Mouse (Mus musculus) mesoderm, embryonic 11.5 days (tissue): Measurements from ENCODE around the gene Sumf1.

ENCODE experiments used
- DNase-seq: peaks from one replicate; pipeline ENCODE4 v3.0.0-alpha.2; 2012; ENCODE audit warnings: low read depth, low spot score

Sumf1 gene

GRCm38 (mm10) chr6:108148435-108148834, 36.9 kb downstream of the Sumf1 start:
- DNase-seq, result no peak

DNA sequence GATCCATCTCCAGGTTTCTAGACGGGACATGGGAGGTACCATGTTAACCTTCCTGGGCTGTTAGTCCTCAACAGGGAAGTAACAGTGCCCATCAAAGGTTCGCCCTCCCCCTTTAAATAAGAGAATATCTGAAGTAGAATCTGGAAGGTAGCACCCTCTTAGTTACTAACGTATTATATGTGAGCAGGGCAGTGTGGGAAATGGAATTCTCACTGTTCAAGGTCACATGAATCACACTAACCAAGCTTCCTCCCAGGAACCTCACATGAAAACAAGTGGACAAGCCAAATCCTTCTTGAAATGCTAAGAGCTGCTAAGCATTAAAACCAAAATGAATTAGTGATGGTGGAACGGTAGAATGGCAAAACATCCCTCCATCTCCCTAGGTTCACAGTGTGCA, 38.7 kb downstream of the Sumf1 start:
- DNase-seq, result no peak

- peak; percentile 77 for DNase-seq
These were observed 39.3 kb downstream of the Sumf1 start for GRCm38 (mm10) chr6:108145941-108146588.

DNA sequence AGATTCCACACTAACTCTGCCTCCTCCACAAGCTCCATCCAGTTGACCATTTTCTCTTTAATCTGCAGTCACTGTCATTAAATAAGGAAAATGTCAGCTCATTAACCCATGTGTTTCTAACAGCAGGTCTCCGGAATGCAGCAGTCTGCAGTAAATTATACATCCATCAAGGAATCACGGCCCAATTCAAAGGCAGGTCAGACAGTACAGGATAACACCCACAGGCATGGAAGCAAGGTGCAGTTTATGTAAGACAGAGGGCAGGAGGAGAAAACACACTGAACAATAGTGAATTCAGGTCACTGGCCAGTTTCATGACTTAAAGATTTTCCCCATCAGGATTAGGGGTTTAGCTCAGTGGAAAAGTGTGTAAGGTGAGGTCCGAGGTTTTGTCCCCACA, 40.1 kb downstream of the Sumf1 start:
- DNase-seq, result peak; percentile 23

- no peak for DNase-seq
These were observed 42.6 kb downstream of the Sumf1 start for GRCm38 (mm10) chr6:108142796-108143195.

GRCm38 (mm10) chr6:108140722-108141490, 44.5 kb downstream of the Sumf1 start:
- DNase-seq, result no peak

- DNase-seq, result no peak
These were observed 48.4 kb downstream of the Sumf1 start for GRCm38 (mm10) chr6:108137031-108137430.

DNA sequence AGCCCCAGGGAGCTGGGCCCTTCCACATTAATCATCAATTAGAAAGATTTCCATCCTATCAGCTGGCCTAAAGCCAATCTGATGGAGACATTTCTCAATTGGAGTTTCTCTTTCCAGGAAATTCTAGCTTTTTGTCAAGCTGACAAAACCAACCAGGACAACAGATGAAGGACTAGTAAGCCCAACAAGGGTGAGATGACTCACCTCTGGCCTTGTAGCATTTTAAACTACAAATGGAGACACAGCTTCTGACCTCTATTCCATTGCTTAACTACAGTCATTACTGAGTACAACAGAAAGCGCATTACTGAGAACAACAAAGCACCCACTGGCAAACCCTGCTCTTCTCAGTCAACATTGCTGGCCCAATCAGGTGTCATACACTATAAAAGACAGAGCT, 49.1 kb downstream of the Sumf1 start:
- DNase-seq, result no peak

DNA sequence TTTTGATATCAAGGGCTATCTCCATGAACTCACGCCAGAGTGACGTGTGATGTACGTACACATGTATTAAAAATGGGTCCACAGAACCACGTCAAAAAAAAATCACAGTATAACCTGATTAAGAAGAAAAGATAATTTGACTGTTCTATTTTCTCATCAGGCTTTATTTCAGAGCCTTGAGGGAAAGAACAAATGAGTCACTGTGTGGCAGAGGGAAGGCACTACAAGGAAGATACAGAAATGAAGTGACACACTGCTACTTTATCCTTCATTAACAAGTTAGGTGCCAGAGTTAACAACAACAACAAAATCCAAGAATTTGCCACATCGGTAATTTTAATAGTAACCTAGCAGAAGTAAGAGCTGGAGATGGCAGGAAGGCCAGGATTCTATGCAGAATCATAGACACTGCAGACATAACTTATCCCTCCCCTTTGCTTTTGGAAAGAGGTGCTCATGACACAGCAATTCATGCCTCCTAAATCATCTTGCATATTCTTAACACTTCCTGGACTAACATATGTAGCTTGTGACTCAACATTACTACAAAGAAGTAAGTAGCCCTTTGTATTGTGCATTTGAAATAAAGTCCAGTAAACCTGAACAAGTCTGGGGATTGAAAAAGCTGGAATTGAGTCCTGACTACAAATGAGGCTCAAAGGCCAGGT, 53.0 kb downstream of the Sumf1 start:
- no peak for DNase-seq

- no peak for DNase-seq
These were observed 54.7 kb downstream of the Sumf1 start for GRCm38 (mm10) chr6:108130718-108131117.

DNA sequence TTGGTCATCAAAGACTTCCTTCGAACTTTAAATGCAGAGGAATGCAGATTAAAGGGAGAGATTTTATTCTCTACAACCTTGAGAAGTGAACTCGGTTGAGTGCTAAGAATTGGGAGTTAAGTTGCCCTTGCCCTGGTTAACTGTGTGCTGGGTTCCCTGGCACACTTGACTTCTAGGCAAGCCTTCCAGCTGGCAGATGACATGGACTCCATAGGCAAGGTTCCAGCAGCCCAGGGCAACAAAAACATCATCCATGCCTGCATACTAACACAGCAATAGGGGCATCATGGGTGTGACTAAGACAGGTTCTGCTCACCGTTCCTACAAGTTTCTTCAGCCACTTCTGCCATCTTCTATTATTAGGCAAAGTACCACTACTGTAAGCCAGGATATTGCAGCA, 58.8 kb downstream of the Sumf1 start:
- no peak for DNase-seq

DNA sequence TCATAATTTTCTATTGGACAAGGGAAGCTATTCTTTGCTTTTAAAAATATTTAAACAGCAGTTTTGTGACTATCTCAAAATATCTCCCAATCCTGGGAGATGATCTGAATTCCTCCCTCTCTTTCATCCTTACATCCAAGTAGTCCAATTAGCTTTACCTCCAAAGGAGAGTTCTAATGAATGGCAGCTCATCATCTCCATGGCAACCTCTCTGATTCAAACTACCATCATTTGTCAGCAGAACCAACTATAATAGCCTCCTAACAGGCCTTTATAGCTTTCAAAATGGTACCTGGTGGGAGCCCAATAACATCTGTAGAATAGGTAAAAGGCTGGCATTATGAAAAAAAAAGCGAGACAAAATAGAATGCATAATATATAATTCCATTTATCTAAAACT, 59.9 kb downstream of the Sumf1 start:
- no peak for DNase-seq

DNA sequence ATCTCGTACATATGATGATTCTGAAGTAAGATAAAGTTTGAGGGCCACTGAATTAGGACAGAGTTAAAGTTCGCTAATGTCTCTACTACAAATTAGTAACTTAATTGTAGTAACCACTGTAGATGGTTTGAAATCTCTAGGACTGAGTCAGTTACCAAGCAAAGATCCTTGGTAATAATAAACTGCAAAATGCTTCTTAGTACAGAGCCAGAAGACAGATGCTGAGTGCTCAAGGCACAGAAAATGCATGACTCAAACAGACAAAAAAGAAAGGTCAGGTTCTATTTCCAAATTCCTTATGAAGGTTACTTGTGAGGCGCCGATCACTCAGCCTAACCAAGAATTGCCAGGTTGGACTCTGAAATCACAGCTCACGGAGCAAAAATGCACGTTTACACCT, 67.5 kb downstream of the Sumf1 start:
- DNase-seq, result no peak

DNA sequence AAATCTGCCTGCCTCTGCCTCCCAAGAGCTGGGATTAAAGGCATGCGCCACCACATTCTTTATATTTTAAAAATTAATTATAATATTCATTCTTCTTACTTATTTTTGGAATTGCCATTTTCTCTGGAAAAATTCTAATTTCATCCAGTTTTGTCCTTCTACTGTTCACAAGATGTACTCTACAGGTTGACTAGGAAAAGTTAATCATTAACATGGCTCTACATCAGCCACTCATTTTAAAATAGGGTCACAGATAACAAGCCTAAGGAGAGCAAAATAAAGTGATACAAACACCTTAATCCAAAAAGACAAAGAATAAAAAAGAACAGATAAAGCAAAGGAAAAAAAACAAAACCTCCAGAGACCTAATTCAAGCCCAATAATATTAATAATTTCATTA, 70.4 kb downstream of the Sumf1 start:
- no peak for DNase-seq

GRCm38 (mm10) chr6:108111693-108112092, 73.7 kb downstream of the Sumf1 start:
- no peak for DNase-seq

DNA sequence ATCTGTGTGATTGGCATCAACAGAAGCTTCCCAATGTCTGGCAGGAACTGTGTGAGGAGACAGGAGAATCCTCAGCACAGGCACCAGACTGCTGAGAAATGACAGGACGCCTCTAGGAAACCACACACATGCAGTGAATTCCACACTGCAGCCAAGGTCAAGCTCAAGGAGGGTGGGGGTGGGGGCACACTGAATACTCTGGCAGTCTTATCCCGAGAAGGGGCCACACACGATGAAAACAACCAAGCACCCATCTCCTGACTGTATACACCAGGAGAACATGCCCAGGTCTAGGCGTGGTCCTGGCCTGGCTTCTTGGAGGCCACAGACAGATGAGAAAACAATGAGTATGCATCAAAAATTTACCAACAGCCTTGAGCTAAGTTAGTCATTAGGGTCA, 75.0 kb downstream of the Sumf1 start:
- DNase-seq, result no peak

- DNase-seq, result no peak
These were observed 78.0 kb downstream of the Sumf1 start for GRCm38 (mm10) chr6:108107376-108107775.

DNA sequence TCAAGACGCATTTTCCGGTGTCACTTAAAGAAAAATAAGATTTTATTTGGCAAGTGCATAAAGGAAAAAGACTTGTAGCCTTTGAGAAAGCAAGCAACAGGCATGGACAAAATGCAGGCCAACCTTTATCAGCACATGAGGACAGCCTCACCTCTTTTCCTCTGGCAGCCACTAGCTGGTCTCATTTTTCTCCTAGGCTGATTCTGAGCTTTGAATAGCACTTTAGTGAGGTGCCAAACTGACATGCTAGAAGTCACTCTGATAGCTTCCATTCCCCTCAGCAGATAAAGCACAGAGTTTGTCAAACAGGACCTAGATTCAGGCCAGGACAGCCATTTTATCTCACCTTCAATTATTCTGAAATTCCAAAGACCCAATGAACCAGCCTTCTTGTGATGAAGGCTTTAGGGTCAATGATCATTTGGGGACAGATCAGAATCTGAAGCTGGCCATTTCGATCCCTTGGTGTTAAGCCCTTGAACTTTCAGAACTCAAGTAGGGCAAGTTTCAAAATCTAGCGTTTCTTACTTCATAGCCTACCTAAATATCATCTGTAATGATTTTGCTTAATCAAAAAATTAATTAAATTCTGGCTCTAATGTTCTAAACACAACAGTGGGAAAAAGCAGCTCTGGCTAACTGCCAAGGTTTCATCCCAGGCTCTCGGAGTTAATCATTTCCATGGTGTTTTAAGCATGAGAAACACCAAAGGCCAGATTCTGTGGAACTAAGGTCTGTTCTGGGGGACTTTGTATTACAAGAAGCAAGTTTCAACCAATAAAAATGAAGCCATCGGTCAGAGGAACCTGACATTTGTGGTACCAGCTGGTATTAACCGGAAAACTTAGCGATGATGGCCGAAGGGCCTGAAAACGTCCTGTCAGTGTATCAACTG, 83.2 kb downstream of the Sumf1 start:
- DNase-seq, result no peak

- DNase-seq, result no peak
These were observed 86.5 kb downstream of the Sumf1 start for GRCm38 (mm10) chr6:108098846-108099217.

DNA sequence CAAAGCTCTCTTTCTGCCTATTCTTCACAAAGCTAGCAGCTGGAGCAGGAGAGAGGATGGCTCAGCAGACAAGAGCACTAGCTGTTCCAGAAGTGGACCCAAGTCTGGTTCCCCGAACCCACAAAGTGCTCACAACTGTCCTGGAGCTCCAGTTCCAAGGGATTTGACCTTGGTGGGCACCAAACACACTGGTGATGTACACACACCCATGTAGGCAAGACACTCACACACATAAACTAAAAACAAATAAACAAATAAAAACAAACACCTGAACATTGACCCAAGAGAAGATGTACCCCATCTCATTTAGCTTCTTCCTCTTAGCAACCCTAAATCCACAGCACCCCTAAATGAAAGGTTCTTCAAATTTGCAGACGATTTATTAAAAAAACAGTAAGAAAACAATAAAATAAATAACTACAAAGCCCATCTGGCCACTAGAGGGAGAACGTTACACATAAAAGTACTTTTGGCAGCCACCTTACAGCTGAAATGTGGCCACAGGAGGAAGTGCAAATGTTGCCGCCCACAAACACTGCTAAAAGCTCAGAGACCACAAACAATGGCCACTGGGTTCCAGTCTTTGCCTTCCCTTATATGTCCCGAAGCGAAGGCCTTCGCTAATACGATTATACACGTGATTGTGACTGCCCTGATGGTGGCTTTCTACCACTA, 87.1 kb downstream of the Sumf1 start:
- peak; percentile 80 for DNase-seq

- DNase-seq, result no peak
These were observed 89.9 kb downstream of the Sumf1 start for GRCm38 (mm10) chr6:108095445-108095844.
